Mouse (Mus musculus) testis, postnatal 14 days (tissue): Measurements from ENCODE around the gene Urod.

Source experiments
- DNase-seq: peaks from one replicate; pipeline ENCODE4 v3.0.0; 2021; ENCODE audit warnings: low spot score

The Urod gene

GRCm38 (mm10) chr4:116995131-116995797 is 1.1 kb upstream of the Urod start, which contains the start of gene Hectd3:
TSS of gene Hectd3 (plus strand) at chr4:116995317.
- DNase-seq: peak; percentile 72

- DNase-seq: no peak
These were observed 2.8 kb downstream of the Urod start for GRCm38 (mm10) chr4:116991366-116991765.

- DNase-seq: no peak
These were observed 4.5 kb downstream of the Urod start for GRCm38 (mm10) chr4:116989731-116990130.

GRCm38 (mm10) chr4:116987122-116987456 is 7.1 kb downstream of the Urod start:
- no peak for DNase-seq

DNA sequence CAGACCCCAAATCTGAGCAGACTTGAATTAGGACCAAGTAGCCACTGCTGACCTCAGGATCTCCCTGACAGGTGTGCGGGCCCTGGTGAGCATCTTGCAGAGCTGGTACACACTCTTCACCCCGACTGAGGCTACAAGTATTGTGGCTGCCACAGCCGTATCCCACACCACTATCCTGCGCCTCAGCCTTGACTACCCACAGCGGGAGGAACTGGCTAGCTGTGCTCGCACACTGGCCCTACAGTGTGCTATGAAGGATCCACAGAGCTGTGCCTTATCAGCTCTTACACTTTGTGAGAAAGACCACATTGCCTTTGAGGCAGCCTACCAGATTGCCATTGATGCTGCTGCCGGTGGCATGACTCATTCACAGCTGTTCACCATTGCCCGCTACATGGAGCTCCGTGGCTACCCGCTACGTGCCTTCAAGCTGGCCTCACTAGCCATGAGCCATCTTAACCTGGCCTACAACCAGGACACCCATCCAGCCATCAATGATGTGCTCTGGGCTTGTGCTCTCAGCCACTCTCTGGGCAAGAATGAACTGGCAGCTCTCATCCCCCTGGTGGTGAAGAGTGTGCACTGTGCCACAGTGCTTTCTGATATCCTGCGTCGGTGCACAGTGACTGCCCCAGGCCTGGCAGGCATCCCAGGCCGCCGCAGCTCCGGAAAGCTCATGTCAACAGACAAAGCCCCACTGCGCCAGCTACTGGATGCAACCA is 7.7 kb downstream of the Urod start:
- DNase-seq: peak; percentile 61

GRCm38 (mm10) chr4:116985681-116986080 is 8.5 kb downstream of the Urod start:
- DNase-seq: no peak

DNA sequence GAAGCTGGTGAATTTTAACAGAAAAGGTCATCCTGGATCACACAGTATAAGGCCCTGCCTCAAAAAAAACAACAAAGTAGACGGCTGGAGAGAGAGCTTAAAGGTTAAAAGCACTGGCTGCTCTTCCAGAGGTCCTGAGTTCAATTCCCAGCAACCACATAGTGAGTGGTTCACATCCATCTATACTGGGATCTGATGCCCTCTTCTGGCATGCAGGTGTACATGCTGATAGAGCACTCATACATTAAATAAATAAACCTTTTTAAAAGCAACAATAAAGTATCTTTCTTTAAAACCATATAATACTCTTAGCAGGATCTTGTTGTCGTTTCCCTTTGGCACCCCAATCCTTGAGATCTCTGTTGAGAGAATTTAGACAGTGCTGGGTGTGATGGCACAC is 17.7 kb downstream of the Urod start:
- DNase-seq: no peak

DNA sequence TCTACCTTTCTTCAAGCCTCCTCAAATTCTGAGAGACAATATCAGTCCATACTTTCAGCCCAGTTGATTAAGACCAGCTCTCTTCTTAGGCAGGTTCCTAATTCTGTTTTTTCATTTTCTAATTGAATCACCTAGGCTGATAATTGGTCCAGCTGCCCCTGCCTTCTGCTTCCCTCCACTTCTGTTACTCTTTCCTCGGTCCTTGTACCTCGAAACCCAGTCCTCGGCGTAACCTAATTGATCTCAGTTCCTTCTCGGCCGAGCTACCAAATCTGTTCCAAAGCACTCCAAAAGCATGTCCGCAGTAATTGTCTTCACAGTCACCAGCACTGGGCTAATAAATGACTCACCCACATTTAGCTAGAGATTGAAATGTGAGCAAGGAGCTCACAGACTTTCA is 39.3 kb downstream of the Urod start:
- DNase-seq: no peak

DNA sequence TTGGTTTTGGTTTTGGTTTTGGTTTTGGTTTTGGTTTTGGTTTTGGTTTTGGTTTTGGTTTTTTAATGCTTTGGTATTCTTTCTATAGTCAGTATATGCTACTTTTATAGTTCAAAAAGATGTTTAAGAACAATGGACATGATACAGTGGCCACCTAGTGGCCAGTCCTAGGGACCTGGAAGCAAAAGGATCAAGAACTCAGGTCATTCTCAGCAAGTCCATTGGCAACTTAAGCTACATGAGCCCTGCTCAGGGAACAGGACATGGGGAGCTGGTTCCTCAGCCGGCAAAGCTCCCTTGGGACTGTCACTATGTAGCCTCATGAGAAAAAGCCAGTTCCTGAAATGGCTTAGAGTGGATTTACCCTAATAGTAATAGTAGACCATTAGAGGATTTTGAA is 42.6 kb downstream of the Urod start:
- no peak for DNase-seq

DNA sequence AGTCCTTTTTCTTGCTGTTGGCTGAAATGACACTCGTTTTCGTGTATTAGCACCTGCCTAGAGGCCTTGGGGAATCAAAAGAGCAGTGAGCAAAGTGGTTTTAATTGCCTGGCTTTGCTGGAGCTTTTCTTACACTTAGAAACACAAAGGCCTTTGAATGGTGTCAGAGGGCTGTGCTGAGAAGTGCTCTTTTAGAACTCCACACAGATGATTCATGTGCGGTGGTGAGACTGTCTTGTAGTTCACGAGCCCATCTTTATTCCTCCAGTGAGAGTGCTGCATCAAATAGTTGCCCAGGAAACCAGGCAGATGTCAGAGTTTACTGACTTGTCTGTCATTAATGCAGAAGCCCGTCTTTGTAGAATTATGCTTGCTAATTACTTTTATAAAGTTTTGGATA is 50.2 kb downstream of the Urod start:
- no peak for DNase-seq

- no peak for DNase-seq
These were observed 51.5 kb downstream of the Urod start for GRCm38 (mm10) chr4:116942695-116943094.
